Mouse (Mus musculus): Measurements from ENCODE around the gene RPS10-NUDT3. TPM values are rescaled to one million over a fixed set of nuclear protein-coding genes. Genes with fewer than 3 reads are reported as not detected.

RPS10-NUDT3 gene
- polyA plus RNA-seq, 1 experiment from 2014 or later, result not detected

DNA sequence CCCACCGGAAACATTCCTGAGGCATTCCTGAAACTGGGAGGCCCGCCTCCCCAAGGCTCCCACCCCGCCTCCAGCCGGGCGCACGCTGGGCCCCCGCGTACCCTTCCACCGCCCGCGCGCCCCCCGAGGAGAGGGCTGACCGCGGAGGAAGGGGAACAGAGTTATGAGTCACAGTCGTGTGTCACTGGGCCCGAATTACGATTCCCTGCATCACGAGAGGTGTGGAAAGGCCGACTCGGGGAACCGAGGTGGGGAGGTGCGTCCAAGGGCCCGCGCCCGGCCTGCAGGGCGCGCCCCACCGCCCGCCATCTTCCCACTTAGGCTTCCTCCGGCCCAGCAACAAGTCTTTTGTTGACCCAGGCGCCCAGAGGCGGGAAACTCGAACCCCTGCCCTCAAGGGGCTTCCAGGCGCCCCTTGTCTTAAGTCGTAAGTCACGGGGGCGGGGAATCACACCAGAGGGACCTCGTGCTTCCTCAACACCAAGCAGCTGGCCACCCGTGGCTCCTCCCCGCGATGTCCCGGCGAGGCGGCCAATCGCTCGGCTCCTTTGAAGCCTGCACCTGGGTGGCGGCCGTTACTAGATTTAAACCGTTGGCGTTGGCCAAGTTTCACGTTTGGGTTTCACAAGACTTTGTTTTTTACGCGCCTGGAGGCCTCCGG is 79.4 kb downstream of the RPS10-NUDT3 start:
- peak; percentile 76 for ATAC-seq
- Histone ChIP-seq H3K36me3 (replicated peaks; ENCODE audit: insufficient read depth, low read length) (peaks cover 7% of the 10 kb centered on the region), H3K4me3 (ENCODE audit: low read depth, low read length) (peak overlapping the region; percentile 78), H3K4me1 (ENCODE audit: insufficient read depth) (peaks cover 53% of the 10 kb centered on the region), H3K9me3 (ENCODE audit: low read length) (no peaks in the 10 kb centered on the region), H3K27me3 (ENCODE audit: insufficient read depth, low read length) (no peaks in the 10 kb centered on the region), H3K27ac (ENCODE audit: low read depth) (peak overlapping the region; percentile 97), H3K4me2 (ENCODE audit: low read depth, low read length) (peak overlapping the region; percentile 96), H3K9ac (replicated peaks) (peak overlapping the region; percentile 90)
- DNase-seq, result peak; percentile 90
- peak; percentile 79 for TF ChIP-seq EP300 (IDR thresholded peaks at IDR 0.05; ENCODE audit: low read depth)
- TF ChIP-seq CTCF (IDR thresholded peaks at IDR 0.05; ENCODE audit: low read depth), result 0 out of 2 replicates have a peak, but pooled peaks have one; percentile 17
- WGBS (ENCODE audit: insufficient replicate concordance), result under 1% methylated on average over 48 of the region's 55 CpGs

DNA sequence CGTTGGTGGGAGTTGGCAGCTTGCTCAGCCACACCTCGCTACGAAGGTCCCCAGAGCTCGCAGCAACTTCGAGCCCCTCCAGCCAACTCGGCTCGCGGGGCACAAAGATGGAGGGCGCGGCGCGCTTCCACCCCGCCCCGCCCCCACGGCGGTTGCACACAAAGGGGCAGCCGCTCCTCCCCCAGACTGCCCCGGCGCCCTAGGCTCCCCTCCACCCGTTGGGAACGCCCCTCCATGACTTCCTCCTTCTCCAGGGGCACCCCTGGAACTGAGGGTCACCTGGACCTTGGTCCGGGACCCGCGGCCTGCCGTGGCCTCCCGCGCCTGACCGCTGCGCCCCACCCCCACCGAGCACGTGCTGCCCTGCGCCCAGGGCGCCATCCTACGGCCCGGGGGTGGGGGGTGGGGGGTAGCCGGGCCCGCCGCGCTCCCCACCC is 79.9 kb downstream of the RPS10-NUDT3 start:
- peaks cover 4% of the 10 kb centered on the region; the same call in 1 of the 2 replicates for H3K36me3 ChIP-seq (replicated peaks; ENCODE audit: insufficient read depth, low read length)
- H3K4me2 ChIP-seq (ENCODE audit: low read depth, low read length), result peak overlapping the region; percentile 96
- H3K27ac ChIP-seq (ENCODE audit: low read depth), result peak overlapping the region; percentile 97
- no peaks in the 10 kb centered on the region for H3K27me3 ChIP-seq (ENCODE audit: insufficient read depth, low read length)
- H3K4me1 ChIP-seq (ENCODE audit: insufficient read depth), result peaks cover 54% of the 10 kb centered on the region
- peak; percentile 12 for ATAC-seq
- H3K9me3 ChIP-seq (ENCODE audit: low read length), result no peaks in the 10 kb centered on the region
- 1% methylated on average over 23 of the region's 39 CpGs for WGBS (ENCODE audit: insufficient replicate concordance)
- H3K9ac ChIP-seq (replicated peaks), result peak overlapping the region; percentile 90
- H3K4me3 ChIP-seq (ENCODE audit: low read depth, low read length), result peak overlapping the region; percentile 78
- DNase-seq, result peak; percentile 81
- TF ChIP-seq CTCF (IDR thresholded peaks at IDR 0.05; ENCODE audit: low read depth) (no peak), EP300 (IDR thresholded peaks at IDR 0.05; ENCODE audit: low read depth) (no peak)

DNA sequence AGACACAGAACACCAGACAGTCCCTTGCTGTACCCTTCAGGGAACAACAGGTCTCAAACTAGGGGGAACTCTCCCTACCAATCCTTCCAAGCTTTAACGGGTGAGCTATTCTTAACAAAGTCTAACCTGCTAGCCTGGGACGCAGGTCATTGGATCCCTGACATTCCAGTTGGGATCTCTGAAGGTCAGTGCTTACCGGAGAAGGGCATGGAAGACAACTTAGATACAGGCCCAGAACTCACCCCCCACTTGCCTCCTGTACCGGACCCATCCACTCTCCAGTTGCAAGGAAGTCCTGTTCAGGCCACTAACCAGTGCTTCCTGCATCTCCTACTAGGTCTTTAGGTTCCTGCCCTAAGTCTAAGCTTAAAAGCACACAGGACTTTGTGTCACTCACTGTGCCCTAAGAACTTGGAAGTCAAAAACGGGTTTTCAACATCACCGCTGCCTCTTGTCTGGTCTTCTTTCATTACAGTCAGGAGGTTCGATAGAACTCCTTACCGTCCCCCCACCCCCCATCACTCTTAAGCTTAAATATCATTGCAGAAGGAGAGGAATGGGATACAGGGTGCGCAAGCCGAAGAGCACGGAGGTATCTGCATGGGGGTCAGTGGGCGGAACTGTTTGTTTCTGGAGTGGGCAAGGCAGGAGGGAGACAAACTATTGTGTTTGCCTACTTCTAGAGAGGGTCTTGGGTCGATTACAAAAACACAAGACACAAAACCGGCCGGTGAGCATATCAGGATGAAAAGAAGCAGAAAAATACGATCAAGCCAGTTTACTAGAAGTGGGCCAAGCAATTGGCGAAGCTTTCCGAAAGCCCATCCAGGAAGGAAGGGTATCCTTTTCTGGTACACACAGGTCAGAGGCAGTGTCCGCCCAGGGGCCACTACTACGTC is 80.7 kb downstream of the RPS10-NUDT3 start:
- Histone ChIP-seq H3K4me1 (ENCODE audit: insufficient read depth) (peaks cover 57% of the 10 kb centered on the region), H3K27me3 (ENCODE audit: insufficient read depth, low read length) (no peaks in the 10 kb centered on the region), H3K27ac (ENCODE audit: low read depth) (peak overlapping the region; percentile 97), H3K4me3 (ENCODE audit: low read depth, low read length) (peak overlapping the region; percentile 78), H3K4me2 (ENCODE audit: low read depth, low read length) (peak overlapping the region; percentile 96), H3K36me3 (replicated peaks; ENCODE audit: insufficient read depth, low read length) (no peaks in the 10 kb centered on the region), H3K9me3 (ENCODE audit: low read length) (no peaks in the 10 kb centered on the region), H3K9ac (replicated peaks) (peak overlapping the region; percentile 90)
- DNase-seq (no peak), ATAC-seq (no peak)
- TF ChIP-seq EP300 (IDR thresholded peaks at IDR 0.05; ENCODE audit: low read depth) (no peak), CTCF (IDR thresholded peaks at IDR 0.05; ENCODE audit: low read depth) (no peak)
- WGBS (ENCODE audit: insufficient replicate concordance), result 39% methylated on average over 20 of the region's 20 CpGs

DNA sequence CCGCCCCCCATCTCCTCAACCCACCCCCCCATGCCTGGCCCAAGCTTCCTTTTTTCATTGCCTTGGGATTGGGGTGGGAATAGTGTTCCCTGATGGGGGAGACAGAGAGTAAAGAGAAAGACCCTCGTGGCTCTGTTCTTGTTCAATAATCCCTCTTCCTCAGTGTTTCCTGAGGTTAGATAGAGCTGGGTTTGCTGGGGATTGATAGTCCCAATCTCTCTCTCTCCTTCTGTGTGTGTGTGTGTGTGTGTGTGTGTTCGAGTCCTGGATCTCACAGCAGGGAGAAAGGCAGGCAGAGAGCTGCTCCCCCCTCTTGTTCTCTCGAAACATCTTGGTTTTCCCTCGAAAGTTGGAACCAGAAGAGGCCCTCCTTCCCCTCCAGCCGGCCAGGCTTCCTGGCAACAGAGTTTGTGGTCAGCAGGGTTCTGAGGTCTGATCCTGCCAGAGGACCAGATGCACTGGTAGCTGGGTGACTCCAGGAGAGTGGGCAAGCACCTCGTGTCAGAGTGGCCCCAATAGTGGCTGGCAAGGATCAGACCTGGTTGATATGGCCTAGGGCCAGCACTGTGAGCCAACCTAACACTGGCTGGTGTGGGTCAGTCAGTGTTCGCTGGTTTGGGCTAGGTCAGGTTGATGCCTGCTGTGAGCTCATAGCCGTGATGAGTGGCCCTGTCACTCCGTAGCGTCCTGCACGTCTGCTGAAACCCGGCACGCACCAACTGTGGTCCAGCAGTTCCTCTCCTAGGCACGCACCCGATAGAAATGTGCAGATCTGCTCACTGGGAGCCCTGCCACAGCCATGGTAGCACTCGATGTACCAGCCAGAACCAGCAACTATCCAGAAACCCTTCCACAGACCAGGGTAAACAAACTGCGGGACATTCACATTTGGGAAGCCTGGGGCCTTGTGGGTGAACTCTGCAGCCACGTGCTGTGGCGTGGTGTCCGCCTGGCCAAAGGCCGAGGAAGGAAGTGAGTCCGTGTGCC is 82.5 kb downstream of the RPS10-NUDT3 start:
- Histone ChIP-seq H3K9ac (replicated peaks) (no peak overlapping the region), H3K36me3 (replicated peaks; ENCODE audit: insufficient read depth, low read length) (no peaks in the 10 kb centered on the region), H3K4me1 (ENCODE audit: insufficient read depth) (peaks cover 40% of the 10 kb centered on the region), H3K27ac (ENCODE audit: low read depth) (peak overlapping the region; percentile 68), H3K4me2 (ENCODE audit: low read depth, low read length) (no peak overlapping the region), H3K27me3 (ENCODE audit: insufficient read depth, low read length) (no peaks in the 10 kb centered on the region), H3K4me3 (ENCODE audit: low read depth, low read length) (no peak overlapping the region), H3K9me3 (ENCODE audit: low read length) (no peaks in the 10 kb centered on the region)
- TF ChIP-seq EP300 (IDR thresholded peaks at IDR 0.05; ENCODE audit: low read depth) (no peak), CTCF (IDR thresholded peaks at IDR 0.05; ENCODE audit: low read depth) (no peak)
- ATAC-seq (no peak), DNase-seq (no peak)
- 47% methylated on average over 23 of the region's 23 CpGs for WGBS (ENCODE audit: insufficient replicate concordance)

DNA sequence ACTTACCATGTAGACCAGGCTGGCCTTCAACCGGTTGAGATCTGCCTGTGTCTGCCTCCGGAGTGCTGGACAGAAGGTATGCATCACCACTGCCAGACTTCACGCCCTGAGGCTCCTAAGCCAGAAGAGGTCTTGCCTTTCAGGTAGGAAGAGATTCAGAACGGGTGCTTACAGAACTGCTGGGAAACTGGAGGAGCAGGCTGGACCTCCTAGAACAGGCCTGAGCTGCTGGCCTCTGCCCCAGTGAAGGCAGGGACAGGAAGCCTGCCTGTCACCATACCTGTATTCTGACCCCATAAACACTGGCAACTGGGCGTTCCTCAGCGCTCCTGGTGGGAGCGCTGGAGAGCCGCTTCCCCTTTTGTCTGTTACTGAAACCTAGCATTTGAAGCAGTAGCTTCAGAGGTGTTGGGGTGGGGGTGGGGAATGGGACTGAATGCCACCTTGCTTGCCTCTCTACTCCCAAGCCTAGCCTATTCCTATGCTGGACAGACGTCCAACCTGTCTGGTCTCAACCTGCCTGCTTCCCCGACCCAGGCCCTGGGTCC is 83.6 kb downstream of the RPS10-NUDT3 start:
- no peaks in the 10 kb centered on the region for H3K36me3 ChIP-seq (replicated peaks; ENCODE audit: insufficient read depth, low read length)
- peak; percentile 30; the same call in 1 of the 2 replicates for TF ChIP-seq CTCF (IDR thresholded peaks at IDR 0.05; ENCODE audit: low read depth)
- TF ChIP-seq EP300 (IDR thresholded peaks at IDR 0.05; ENCODE audit: low read depth), result no peak
- no peak overlapping the region for H3K27ac ChIP-seq (ENCODE audit: low read depth)
- no peak overlapping the region for H3K4me2 ChIP-seq (ENCODE audit: low read depth, low read length)
- no peak overlapping the region for H3K9ac ChIP-seq (replicated peaks)
- ATAC-seq (no peak), DNase-seq (no peak)
- H3K4me1 ChIP-seq (ENCODE audit: insufficient read depth), result peaks cover 40% of the 10 kb centered on the region
- 50% methylated on average over 10 of the region's 10 CpGs for WGBS (ENCODE audit: insufficient replicate concordance)
- no peaks in the 10 kb centered on the region for H3K9me3 ChIP-seq (ENCODE audit: low read length)
- H3K4me3 ChIP-seq (ENCODE audit: low read depth, low read length), result no peak overlapping the region
- H3K27me3 ChIP-seq (ENCODE audit: insufficient read depth, low read length), result peaks cover 2% of the 10 kb centered on the region

All from liver, postnatal 0 days (tissue).